ENCODE assay signal across 24 mouse cellular contexts in genomic region chr2:179931741-179932140, GRCm38 (mm10). TPM values are rescaled to one million over a fixed set of nuclear protein-coding genes. Genes with fewer than 3 reads are reported as not detected.
DNase-seq lines count a peak whose midpoint lies in the region; ATAC-seq and TF ChIP-seq lines count a peak whose summit lies in the region.
"Had no signal": no experiment of that assay in that cellular context is flagged by ENCODE, and none has a peak within 500 bp of the region (broad histone marks: within the 10 kb centered on the region; RNA-seq: fewer than 3 reads in every experiment).

No protein-coding gene starts in this region.

- H3K4me3 ChIP-seq in heart, embryonic 10.5 days = no peak overlapping the region
- no peak overlapping the region for H3K4me3 ChIP-seq in kidney, postnatal 0 days (replicated peaks; ENCODE audit: low read depth, low read length)
- H3K4me3 ChIP-seq: erythroblast, embryonic 14.5 days; layer of hippocampus, adult 2 months; limb, embryonic 12.5 days; liver, embryonic 15.5 days; midbrain, embryonic 10.5 days; midbrain, embryonic 15.5 days; neural tube, embryonic 15.5 days had no signal

- no peaks in the 10 kb centered on the region for H3K9me3 ChIP-seq in heart, embryonic 10.5 days
- no peaks in the 10 kb centered on the region for H3K9me3 ChIP-seq in kidney, postnatal 0 days (replicated peaks; ENCODE audit: low read length)
- H3K9me3 ChIP-seq: limb, embryonic 12.5 days; liver, embryonic 15.5 days; midbrain, embryonic 10.5 days; midbrain, embryonic 15.5 days; neural tube, embryonic 15.5 days had no signal

- no peak for TF ChIP-seq CTCF in kidney, postnatal 0 days (IDR thresholded peaks at IDR 0.05; ENCODE audit: low read depth)

- ATAC-seq in kidney, postnatal 0 days (replicated peaks; ENCODE audit: low FRiP score, low read depth) = 0 out of 2 replicates have a peak, but pooled peaks have one; percentile 35
- ATAC-seq: intestine, embryonic 16.5 days; midbrain, embryonic 15.5 days had no signal

- no peaks in the 10 kb centered on the region for H3K27me3 ChIP-seq in heart, embryonic 10.5 days (ENCODE audit: insufficient read depth, poor library complexity, severe bottlenecking)
- H3K27me3 ChIP-seq in kidney, postnatal 0 days (ENCODE audit: insufficient read depth, low read length) = no peaks in the 10 kb centered on the region
- H3K27me3 ChIP-seq: limb, embryonic 12.5 days; liver, embryonic 15.5 days; midbrain, embryonic 15.5 days; neural tube, embryonic 15.5 days had no signal

- no peak overlapping the region for H3K4me2 ChIP-seq in kidney, postnatal 0 days (ENCODE audit: low read length)
- H3K4me2 ChIP-seq: limb, embryonic 12.5 days; liver, embryonic 15.5 days; lung, embryonic 14.5 days; midbrain, embryonic 15.5 days; neural tube, embryonic 15.5 days had no signal

- DNase-seq in cerebellum, postnatal 14 days = peak; percentile 42 to 49
- DNase-seq in cerebellum, adult 9-10 months = no peak
- peak; percentile 42 to 55 for DNase-seq in heart, adult 18-20 months
- DNase-seq in heart, embryonic 10.5 days (ENCODE audit: low spot score) = no peak
- no peak for DNase-seq in kidney, postnatal 0 days (ENCODE audit: low spot score)
- DNase-seq in kidney, postnatal 10 days = no peak
- peak; percentile 48 to 67 for DNase-seq in cerebellum, postnatal 25 days
- DNase-seq in layer of hippocampus, postnatal 14 days (ENCODE audit: low spot score in 2 of 2) = no peak
- DNase-seq: adrenal gland, postnatal 25 days; B cell, adult 2 months; kidney, adult 8-10 months; kidney, postnatal 36 days; lung, embryonic 14.5 days; right cerebral cortex, adult 18-20 months; spleen, adult 18-20 months; thymus, postnatal 14 days had no signal

- WGBS in heart, embryonic 10.5 days = 92% methylated on average over 16 of the region's 16 CpGs
- 82% methylated on average over 16 of the region's 16 CpGs for WGBS in kidney, postnatal 0 days

- H3K36me3 ChIP-seq in heart, embryonic 10.5 days = peaks cover 71% of the 10 kb centered on the region
- H3K36me3 ChIP-seq in kidney, postnatal 0 days (ENCODE audit: insufficient read depth, low read length) = peaks cover 22% of the 10 kb centered on the region; the same call in 1 of the 2 replicates

- H3K9ac ChIP-seq in kidney, postnatal 0 days (ENCODE audit: low read depth, low read length) = no peak overlapping the region
- H3K9ac ChIP-seq: limb, embryonic 12.5 days; liver, embryonic 15.5 days; lung, embryonic 14.5 days; midbrain, embryonic 15.5 days; neural tube, embryonic 15.5 days had no signal

- H3K27ac ChIP-seq in heart, embryonic 10.5 days = no peak overlapping the region
- H3K27ac ChIP-seq in kidney, postnatal 0 days = no peak overlapping the region
- H3K27ac ChIP-seq: layer of hippocampus, adult 2 months; limb, embryonic 12.5 days; liver, embryonic 15.5 days; midbrain, embryonic 10.5 days; midbrain, embryonic 15.5 days; neural tube, embryonic 15.5 days had no signal

- peaks cover 16% of the 10 kb centered on the region for H3K4me1 ChIP-seq in heart, embryonic 10.5 days
- no peaks in the 10 kb centered on the region for H3K4me1 ChIP-seq in kidney, postnatal 0 days (replicated peaks; ENCODE audit: insufficient read depth, low read length)
- H3K4me1 ChIP-seq: midbrain, embryonic 15.5 days; neural tube, embryonic 15.5 days had no signal

RNA-seq across cellular contexts. Expression of gene Taf4, which starts 44.7 kb away (rescaled TPM):
- 10 to 100 TPM; 17.1 to 17.7 TPM for total RNA-seq in heart, adult 18-20 months (2021)
- polyA plus RNA-seq in heart, embryonic 10.5 days (2016; fragmentation: Nextera tagmentation; extraction: Ambion mirVana) = 2.2 and 3.2 TPM in 2 replicates
- polyA plus RNA-seq in kidney, postnatal 0 days (2015; fragmentation: Nextera tagmentation; extraction: Ambion mirVana) = 3.3 and 3.5 TPM in 2 replicates
- 10 to 100 TPM; 17.9 to 18.5 TPM for total RNA-seq in layer of hippocampus, postnatal 14 days (2021)

Comparison
In these comparisons a context has a peak if more than half of its experiments do, and no peak if none do; other contexts are left out.
1. DNase-seq: peak in cerebellum, postnatal 14 days (2 of 2), heart, adult 18-20 months (2 of 2) and cerebellum, postnatal 25 days (2 of 2); none in cerebellum, adult 9-10 months (single experiment), heart, embryonic 10.5 days (single experiment), kidney, postnatal 0 days (single experiment), kidney, postnatal 10 days (single experiment) and layer of hippocampus, postnatal 14 days (0 of 2).